Mouse (Mus musculus) urinary bladder, postnatal 10 days (tissue): ENCODE results near the gene Nsun2.
"Not testable (repeated sequence)": the region's sequence is repeated elsewhere in the genome, so short reads cannot be mapped to it uniquely, and the experiment has no call there.

ENCODE experiments used
- DNase-seq: peaks from one replicate; pipeline ENCODE4 v3.0.0; 2022; ENCODE audit warnings: low spot score

The Nsun2 gene

DNA sequence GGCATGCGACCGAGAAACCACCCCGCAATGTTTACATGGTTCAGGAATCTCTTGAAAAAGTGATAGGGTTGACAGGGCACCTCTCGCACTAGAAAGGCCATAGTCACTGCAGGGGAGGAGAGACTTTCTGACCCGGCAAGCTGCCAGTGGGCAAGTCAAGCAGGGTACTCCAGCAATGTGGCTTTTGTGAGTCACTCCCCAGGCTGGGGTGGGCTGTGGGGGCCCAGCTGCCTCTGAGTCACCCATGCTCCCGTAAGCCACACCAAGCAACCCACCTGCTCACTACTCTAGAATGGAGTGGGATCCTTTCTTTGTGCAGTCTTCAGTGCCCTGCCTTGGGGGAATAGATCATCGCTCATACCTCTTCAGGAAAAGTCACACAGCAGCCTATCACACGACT, 59.9 kb downstream of the Nsun2 start:
- no peak for DNase-seq

DNA sequence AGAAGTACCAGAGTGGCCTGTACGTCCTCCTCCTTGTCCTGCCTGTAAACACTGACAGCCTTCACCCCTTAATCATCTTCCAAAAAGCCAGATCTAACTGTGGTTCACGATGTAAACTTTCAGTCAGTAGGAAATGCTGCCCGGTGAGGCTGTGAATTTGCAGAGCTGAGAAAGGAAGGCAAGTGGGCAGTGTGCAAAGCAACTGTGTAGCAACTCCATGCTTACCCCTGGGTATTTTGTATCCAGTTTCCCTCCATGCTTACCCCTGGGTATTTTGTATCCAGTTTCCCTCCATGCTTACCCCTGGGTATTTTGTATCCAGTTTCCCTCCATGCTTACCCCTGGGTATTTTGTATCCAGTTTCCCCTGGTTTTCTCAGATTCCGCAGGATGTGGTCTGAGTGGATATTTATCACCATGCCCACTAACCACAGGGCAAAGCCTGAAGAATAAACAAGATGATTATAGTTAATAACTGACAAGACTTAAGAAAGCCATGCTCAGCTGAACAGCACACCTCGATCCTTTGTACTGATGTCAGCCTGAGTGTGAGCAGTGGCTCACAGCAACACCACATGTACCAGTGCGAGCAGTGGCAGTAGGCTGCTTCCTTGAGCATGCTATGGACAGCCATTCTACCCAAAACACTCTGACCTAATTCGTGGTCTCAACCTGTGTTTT, 61.2 kb downstream of the Nsun2 start:
- no peak for DNase-seq

DNA sequence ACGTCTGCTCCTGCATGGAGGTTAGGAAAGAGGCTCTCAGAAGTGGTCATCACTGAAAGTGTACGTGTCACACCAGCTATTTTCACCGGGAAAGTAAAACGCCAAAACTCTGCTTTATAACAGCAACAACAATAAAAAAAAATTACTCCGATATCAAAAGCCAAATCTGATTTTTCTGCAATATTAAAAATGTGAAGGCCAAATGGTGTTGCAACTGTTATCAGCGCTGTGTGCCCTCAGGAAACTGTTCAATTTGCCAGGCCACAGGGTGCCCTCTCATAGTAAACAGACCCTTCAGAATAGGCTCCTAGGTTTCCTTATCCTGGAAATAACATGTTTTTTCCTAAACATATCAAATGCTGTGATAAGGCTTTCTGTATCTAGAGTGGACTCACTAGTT, 62.4 kb downstream of the Nsun2 start:
- no peak for DNase-seq

DNA sequence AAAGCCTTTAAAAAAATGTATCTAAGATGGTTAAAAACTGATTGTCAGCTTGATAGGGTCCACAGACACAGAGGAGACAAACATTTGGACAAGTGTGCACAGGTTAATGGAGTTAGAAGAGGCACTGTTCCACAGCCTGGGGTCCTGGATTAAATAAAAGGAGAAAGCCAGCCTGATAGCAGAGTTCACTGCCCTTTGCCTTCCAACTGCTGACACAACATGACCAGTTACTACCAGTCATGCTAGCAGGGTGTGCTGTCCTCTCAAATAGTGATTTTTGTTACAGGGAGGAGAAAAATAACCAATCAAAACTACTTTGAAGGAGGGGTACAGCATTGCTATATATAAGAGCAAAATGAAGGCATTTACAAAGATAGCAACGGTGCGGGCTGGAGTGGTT, 63.0 kb downstream of the Nsun2 start:
- no peak for DNase-seq

DNA sequence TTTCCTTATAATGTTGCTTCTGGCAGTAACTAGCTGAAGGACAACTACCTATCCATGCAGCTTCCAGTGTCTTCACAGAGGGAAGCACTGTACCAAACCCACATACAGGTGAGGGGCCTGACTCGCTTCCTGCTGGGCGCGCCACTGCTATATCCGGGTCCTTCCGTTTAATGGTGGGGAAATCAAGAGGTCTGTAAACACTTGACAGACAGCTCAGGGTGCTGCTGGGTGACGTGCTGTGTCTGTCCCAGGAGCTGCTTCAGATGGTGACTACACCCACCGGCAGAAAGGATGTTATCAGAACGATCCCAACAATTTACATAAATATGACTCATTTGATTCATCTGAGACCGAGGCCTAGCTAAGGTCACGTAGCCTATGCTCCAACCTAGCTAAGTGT, 65.3 kb downstream of the Nsun2 start:
- no peak for DNase-seq

DNA sequence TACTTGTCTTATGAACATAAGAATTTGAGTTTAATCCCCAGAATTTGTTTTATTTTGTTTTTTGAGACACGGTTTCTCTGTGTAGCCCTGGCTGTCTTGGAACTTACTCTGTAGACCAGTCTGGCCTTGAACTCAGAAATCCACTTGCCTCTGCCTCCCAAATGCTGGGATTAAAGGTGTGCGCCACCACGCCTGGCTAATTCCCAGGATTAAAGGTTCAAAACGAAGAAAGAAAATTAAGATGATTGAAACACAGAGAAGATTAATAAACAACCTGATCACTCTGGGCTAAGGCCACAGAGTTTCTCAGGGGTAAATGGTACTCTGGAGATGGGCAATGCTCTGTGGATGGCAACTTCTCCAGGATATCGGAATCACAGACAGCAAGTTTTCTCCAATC, 67.3 kb downstream of the Nsun2 start:
- not testable (repeated sequence) for DNase-seq

DNA sequence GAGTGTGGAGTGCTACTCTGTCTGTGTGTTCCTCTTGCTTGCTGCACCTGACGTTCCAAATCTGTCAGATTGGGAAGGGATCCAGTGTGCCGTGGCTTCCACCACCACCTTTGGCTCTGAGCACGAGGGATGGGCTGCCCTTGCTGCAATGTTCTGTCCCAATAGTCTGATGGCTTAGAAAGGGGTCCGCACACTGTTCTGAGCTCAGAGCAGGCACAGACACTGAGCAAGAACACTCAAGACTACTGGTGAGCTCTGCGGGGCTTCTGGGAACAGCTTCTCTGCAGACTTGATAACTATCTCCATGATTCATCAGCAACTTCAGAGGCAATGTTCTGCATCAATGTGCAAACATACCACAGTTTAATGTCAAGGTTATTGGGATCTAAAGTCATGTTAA, 67.8 kb downstream of the Nsun2 start:
- no peak for DNase-seq

DNA sequence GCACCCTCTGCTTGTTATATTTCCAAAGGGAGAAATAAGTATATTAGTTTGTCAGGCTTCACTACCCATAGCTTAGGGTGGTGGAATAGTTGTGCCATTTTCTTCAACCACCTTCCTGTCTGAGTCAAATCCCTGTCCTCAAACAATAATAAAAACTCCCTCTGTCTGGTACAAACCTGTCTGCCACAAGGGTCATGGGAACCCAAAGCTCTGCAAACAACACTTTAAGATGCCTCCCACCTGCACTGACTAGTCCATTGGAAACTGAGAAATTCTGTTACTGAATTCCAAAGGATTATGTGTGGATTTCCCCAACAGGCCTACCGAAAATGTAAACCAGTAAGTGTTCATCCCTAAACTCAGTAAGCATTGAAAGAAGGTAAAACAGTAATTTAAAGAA, 71.1 kb downstream of the Nsun2 start:
- DNase-seq, result no peak

DNA sequence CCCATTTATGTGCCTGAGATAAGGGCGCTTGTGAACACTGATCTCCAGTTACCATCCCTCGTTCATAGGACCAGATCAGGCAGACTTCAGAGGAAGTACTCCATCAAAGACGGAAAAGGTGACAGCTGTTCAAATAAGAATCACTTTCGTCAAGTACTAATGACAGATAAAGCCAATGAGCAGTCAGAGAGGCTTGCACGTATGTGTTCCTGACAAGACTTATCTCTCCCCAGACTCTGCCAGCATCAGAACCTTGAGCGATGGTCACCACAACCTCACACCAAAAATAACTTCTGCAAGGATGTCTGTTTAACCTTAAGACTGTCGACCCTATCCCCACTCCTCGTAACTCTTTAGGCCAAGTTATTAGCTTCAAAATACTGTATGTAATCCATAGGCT, 75.2 kb downstream of the Nsun2 start:
- no peak for DNase-seq

DNA sequence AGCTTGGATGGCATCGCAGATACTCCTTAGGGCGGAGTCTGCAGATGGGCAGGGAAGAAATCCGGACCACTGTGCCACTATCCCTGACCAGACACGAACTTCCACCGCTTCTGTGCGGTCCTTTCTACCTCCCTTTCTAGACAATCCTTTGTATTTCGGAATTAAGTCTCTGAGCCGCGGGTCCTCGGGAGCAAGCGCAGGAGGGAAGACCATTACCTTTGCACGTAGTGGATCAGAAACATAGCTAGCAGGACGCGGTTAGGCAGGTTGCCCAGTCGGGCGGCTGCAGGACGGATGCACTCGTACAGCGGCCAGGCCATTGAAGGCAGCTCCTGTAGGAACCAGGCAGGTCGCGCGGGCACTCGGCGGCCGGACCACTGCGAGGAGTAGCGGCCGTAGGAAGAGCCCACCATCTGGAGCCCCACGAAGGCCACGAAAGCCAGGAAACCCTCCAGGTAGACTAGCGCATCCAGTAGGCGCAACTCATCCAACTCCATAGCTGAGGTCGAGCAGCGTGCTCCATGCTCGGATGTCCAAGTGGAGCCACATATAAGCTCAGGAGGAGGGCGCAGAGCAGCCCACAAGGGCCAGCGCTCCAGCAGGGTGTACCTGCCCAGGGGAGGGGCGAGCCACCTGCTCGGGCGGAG, 77.3 kb downstream of the Nsun2 start:
- no peak for DNase-seq

DNA sequence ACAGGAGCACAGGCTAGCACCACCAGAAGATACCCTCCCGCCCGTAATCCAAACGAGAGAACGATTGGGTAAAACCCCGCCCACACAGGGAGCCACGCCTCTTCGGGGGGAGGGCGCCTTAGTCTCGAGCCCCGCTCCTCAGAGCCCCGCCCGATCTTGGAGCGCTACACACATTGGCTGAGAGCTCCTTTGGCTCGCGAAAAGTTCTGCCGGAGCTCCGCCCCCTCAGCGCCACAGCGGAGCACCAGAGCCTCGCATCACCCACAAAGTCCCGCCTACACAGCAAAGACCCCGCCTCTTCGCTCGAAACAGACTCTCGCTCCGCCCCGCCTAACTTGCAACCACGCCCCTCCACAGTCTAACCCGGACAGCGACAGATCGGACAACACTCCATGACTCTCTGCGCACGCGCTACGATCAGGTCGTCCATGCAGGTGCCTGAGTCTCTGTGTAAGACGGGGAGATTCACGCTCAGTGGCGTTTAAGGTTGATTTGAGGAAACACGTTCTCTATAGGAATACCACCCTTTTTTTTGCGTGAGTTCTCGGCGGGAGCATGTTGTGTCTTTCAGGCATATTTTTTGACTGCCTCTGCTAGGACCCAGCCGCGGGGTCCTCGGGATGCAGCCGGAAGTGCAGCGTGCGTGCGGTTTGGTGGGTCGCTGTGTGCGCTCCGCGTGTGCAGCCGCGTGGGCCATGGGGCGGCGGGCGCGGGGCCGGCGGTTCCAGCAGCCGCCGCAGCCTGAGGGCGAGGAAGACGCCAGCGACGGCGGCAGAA, 78.0 kb downstream of the Nsun2 start, which contains the start of gene Srd5a1:
Gene Srd5a1 (minus strand): TSS at position 45 of the 777 bp plus-strand sequence.
- DNase-seq, result peak; percentile 88

DNA sequence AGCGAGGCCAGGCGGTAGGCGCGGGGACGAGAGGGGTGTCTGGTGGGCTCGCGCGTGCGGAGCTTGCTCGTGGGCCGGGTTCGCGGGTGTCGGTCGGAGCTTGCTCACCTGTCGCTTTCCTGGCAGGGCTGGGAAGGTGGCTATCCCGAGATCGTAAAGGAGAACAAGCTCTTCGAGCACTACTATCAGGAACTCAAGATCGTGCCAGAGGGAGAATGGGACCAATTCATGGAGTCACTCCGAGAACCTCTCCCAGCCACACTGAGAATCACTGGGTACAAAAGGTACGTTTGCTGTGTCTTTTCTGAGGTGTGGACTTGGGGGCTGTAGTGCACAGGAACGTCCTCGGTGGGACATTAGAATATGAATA, 78.6 kb downstream of the Nsun2 start:
- DNase-seq, result no peak

DNA sequence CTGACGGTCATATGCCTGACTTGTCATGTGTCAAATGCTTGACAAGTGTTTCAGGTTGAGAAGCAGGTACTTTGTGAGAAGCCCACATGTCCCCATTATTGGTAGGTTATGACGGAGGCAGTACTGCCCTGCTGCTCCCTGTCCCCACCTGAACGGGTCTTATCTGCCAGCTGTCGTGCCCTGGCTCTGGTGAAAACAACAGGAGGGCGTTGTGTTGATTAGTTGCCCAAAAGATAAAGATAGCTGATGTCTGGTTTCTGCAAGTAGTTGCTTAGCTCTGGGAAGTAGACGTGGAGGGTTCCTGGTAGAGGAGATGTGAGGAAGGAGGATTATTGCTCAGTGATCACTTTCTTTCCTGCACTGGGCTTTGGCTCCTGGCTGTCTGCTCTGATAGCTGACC, 83.2 kb downstream of the Nsun2 start:
- no peak for DNase-seq

DNA sequence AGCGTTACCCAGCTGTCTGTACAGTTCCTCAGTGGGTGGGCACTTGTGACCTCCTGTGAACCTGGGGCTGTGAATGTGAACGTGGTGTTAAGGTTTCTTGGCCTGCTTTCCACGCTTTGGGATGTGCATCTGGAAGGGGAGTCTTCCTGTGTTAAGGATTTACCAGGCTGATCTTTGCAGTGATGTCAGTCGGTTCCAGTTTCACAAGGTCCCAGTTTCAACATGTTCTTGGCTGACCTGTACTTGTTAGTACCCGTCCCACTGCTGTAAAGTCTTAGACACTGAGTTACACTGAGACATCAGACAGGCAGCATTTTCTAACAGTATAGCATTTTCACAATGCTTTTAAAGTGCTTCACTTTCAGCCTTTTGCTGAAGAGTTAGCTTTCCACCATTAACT, 90.3 kb downstream of the Nsun2 start:
- DNase-seq, result no peak

DNA sequence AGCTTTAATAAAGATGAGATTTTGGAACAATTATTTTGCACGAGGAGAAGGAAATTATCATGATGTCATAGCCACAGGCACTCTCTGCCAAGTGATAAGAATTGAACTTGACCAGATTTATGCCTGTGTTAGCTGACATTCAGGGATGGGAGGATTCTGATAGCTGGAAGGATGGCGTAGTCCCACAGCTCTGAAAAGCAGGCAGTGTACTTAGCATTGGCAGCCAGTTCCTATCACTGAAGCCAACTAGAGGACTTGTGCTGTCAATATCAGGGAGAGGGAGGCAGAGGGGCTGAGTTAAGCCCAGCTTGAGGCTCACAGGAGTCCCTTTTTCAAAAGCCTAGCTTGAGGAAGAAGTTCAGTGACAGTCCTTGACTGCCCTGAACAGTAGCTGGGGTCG, 91.0 kb downstream of the Nsun2 start:
- no peak for DNase-seq

DNA sequence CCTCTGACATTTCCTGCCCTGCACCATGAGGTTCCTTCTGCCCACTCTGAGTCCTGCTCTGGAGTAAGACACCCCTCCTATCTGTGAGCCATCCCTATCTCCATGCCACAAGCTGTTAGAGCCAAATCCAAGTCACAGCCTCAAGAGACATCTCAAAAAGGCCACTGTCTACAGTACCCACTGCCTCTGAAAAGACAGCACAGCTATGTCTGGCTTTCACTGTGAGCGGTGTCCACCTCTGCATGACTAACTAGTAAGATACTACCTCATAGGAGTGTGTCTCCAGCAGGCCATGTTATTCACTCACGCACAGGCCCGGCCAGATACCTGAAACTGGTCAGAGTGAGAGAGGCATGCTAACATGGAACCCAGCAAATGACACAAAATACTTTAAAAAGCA, 94.4 kb downstream of the Nsun2 start:
- DNase-seq, result no peak

DNA sequence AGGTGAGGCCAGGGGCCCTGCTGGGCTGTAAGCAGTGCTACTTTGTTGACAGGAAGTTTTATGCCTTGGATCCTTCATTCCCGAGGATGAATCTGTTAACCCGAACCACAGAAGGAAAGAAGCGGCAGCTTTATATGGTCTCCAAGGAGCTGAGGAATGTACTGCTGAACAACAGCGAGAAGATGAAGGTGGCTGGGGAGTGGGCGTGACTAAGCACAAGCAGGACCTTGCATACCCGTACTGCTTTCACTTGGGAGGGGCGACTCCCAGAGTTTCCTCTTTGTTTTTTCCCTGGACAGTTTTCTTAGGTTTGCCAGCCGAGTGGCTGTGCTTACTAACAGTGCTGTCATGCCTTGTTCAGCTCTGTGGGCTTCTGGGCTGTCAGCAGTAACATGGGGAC, 97.0 kb downstream of the Nsun2 start:
- DNase-seq, result no peak

DNA sequence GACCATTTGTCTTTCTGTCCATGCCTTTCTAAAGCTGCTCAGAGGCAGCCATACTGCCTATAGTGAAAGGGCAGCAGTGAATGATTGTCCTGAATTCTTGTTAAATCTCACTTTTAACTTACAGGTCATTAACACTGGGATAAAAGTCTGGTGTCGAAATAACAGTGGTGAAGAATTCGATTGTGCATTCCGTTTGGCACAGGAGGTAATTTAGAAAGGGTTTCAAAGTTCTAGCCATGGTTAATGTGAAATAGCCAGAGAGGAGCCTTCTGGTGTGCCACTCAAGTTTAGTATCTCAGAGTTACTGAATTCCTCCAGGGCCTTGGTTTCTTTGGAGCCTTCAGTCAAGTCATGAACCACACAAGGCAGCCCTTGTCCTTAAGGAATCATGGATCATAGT, 97.6 kb downstream of the Nsun2 start:
- DNase-seq, result no peak

DNA sequence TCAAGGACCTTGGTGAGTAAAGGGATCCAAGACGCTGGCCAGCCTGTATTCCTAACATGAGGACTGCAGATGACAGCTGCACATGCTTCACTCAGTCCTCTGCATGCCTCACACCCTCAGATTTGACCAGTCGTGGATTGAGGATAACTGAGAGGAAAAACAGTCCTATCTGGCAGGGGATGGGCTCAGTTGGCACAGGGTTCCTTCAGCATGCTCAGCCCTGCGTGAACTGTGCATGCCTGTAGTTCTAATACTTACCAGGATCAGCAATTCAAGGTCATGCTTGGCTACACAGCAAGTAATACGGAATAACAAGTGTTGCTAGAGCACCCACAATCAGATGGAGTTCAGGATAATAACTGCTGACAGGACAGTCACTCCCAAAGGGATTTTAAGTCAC, 98.1 kb downstream of the Nsun2 start:
- no peak for DNase-seq

DNA sequence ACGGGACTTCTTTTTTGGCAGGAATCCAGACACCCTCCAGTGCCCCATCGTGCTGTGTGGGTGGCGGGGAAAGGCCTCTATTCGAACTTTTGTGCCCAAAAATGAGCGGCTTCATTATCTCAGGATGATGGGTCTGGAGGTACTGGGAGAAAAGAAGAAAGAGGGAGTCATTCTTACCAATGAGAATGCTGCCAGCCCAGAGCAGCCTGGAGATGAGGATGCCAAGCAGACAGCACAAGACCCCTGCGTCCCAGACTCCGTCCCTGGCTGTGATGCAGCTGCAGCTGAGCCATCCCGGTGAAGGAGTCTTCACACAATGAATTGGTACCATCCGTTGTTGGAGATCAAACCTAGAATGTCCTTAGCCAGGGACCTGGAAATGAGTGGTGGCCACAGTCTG, 100.0 kb downstream of the Nsun2 start:
- DNase-seq, result no peak

DNA sequence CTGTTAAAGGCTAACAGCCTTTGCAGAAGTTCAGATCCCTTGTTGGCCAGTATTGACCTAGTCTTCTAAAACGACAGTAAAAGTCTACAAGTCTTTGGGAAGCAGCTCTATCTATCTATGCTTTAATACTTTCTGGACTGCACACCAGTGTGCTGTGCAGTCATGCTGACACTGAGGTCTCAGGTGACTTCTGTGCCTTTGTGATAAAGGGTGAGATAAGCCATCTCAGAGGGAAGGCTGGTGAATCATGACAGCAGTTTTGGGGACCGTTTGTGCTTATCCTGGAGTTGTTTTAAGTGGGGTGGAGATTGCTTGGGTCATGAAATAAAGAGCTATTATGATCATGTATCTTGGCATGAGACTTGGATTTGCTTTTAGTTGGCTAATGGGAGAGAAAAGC, 100.4 kb downstream of the Nsun2 start:
- no peak for DNase-seq

DNA sequence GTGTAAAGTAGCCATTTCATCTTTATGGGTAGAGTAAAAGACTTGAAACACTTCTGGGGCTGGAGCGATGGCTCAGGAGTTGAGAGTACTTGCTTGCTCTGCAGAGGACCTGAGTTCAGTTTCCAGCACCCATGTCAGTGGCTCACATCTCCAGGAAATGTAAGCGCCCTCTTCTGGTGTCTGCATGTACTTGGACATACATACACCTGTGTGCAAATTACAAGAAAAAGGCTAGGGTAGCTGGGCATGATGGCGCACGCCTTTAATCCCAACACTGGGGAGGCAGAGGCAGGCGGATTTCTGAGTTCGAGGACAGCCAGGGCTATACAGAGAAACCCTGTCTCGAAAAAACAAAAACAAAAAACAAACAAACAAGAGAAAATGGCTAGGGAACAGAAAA, 102.3 kb downstream of the Nsun2 start:
- DNase-seq, result not testable (repeated sequence)

DNA sequence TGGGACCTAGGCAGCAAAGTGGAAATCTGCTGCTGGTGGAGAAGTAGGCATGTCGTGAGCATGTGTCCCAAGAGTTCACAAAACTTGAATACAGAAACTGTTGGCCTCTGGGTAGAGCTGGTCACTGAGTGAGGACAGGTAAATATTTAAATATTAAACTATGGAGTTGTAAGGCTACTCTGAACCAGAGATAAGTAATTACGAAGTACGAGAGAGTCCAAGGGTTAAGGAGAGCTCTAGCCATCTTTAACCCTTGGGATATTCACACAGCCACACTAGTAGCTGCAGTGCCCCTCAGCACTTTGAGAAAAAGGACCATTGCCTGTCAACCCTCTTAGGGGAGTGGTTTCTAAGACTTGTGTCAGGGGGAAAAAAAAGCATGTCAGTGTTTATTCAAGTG, 102.8 kb downstream of the Nsun2 start:
- no peak for DNase-seq
